18 mouse cellular contexts compared by ENCODE assay signal in the genomic region with DNA sequence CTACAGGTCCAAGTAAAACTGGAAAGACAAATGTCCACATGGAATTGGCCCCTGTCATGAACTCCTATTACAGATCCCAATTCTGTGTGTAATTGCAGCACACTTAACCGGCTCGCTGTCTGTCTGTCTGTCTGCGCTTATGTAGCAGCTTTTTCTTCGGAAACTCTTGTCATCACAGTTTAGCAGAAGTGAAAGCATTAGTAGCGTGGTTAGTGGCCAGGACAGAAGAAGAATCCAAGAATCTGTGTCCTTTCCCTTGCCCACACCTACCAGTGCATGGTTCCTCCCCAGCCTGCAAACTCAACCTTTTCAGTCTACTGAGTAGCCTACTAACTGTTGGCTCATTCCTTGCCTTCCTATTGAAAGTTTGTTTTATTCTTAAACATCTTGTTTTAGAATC.
DNase-seq lines count a peak whose midpoint lies in the region; ATAC-seq and TF ChIP-seq lines count a peak whose summit lies in the region.
"Had no signal": no experiment of that assay in that cellular context is flagged by ENCODE, and none has a peak within 500 bp of the region (broad histone marks: within the 10 kb centered on the region; RNA-seq: fewer than 3 reads in every experiment).

No protein-coding gene starts in this region.

- H3K27ac ChIP-seq in lung, embryonic 15.5 days = peak overlapping the region; percentile 93
- H3K27ac ChIP-seq in bone marrow macrophage, adult 2 months (ENCODE audit: insufficient read depth, low read depth, low read length) = peak overlapping the region; percentile 90
- H3K27ac ChIP-seq in forebrain, embryonic 15.5 days (replicated peaks) = no peak overlapping the region
- H3K27ac ChIP-seq: heart, embryonic 15.5 days; hindbrain, embryonic 13.5 days; neural tube, embryonic 12.5 days had no signal

- no peak for DNase-seq in lung, adult 2 months
- peak; percentile 55 for DNase-seq in induced T-regulatory cell, adult 2 months (ENCODE audit: low read depth)
- peak; percentile 43 to 52 for DNase-seq in monocyte, adult 2 months (ENCODE audit: low read depth in 1 of 2, low spot score in 2 of 2)
- DNase-seq in embryo, embryonic 10.5 days (ENCODE audit: low spot score) = no peak
- DNase-seq: cerebellum, postnatal 36 days; gastrocnemius, postnatal 25 days; right cerebral cortex, postnatal 4 days; thymus, postnatal 36 days had no signal

- no peak overlapping the region for H3K4me3 ChIP-seq in lung, embryonic 15.5 days
- no peak overlapping the region for H3K4me3 ChIP-seq in lung, adult 2 months (replicated peaks; ENCODE audit: extremely low read depth, low read depth, low read length)
- H3K4me3 ChIP-seq in bone marrow macrophage, adult 2 months (ENCODE audit: insufficient read depth, low read length) = no peak overlapping the region
- H3K4me3 ChIP-seq in forebrain, embryonic 15.5 days = no peak overlapping the region
- H3K4me3 ChIP-seq: embryonic facial prominence, embryonic 13.5 days; heart, embryonic 15.5 days; hindbrain, embryonic 13.5 days; neural tube, embryonic 12.5 days had no signal

- TF ChIP-seq CTCF in lung, adult 2 months (IDR thresholded peaks at IDR 0.05; ENCODE audit: insufficient read depth, low read length) = no peak
- no peak for TF ChIP-seq CTCF in bone marrow macrophage, adult 2 months (IDR thresholded peaks at IDR 0.05; ENCODE audit: low read depth, low read length)

- no peaks in the 10 kb centered on the region for H3K27me3 ChIP-seq in lung, embryonic 15.5 days
- H3K27me3 ChIP-seq in forebrain, embryonic 15.5 days = no peaks in the 10 kb centered on the region
- H3K27me3 ChIP-seq: embryonic facial prominence, embryonic 13.5 days; heart, embryonic 15.5 days; hindbrain, embryonic 13.5 days; neural tube, embryonic 12.5 days had no signal

- no peak for ATAC-seq in lung, embryonic 15.5 days (ENCODE audit: borderline replicate concordance, extremely low read depth, low FRiP score, low TSS enrichment)
- no peak for ATAC-seq in forebrain, embryonic 15.5 days (replicated peaks)
- ATAC-seq: activated CD4-positive, CD25-positive, alpha-beta regulatory T cell, adult 4 months; intestine, postnatal 0 days; midbrain, embryonic 16.5 days had no signal

- H3K4me1 ChIP-seq in lung, embryonic 15.5 days = peaks cover 22% of the 10 kb centered on the region
- H3K4me1 ChIP-seq in lung, adult 2 months (ENCODE audit: control insufficient read depth, insufficient read depth, low read length) = peaks cover 8% of the 10 kb centered on the region
- H3K4me1 ChIP-seq in bone marrow macrophage, adult 2 months (ENCODE audit: control insufficient read depth, insufficient read depth, low read length) = peaks cover 50% of the 10 kb centered on the region
- H3K4me1 ChIP-seq in forebrain, embryonic 15.5 days = no peaks in the 10 kb centered on the region
- H3K4me1 ChIP-seq: hindbrain, embryonic 13.5 days; neural tube, embryonic 12.5 days had no signal

- H3K4me2 ChIP-seq in lung, embryonic 15.5 days = no peak overlapping the region
- H3K4me2 ChIP-seq in forebrain, embryonic 15.5 days (replicated peaks) = no peak overlapping the region
- H3K4me2 ChIP-seq: embryonic facial prominence, embryonic 13.5 days; heart, embryonic 15.5 days; hindbrain, embryonic 13.5 days; neural tube, embryonic 12.5 days had no signal

- no peak overlapping the region for H3K9ac ChIP-seq in lung, embryonic 15.5 days
- no peak overlapping the region for H3K9ac ChIP-seq in forebrain, embryonic 15.5 days (replicated peaks)
- H3K9ac ChIP-seq: embryonic facial prominence, embryonic 13.5 days; heart, embryonic 15.5 days; hindbrain, embryonic 13.5 days; neural tube, embryonic 12.5 days had no signal

- 89% methylated on average over 5 of the region's 5 CpGs for WGBS in lung, embryonic 15.5 days
- 91% methylated on average over 5 of the region's 5 CpGs for WGBS in lung, adult 2 months
- 92% methylated on average over 5 of the region's 5 CpGs for WGBS in forebrain, embryonic 15.5 days

- H3K36me3 ChIP-seq in lung, embryonic 15.5 days = no peaks in the 10 kb centered on the region
- no peaks in the 10 kb centered on the region for H3K36me3 ChIP-seq in forebrain, embryonic 15.5 days
- H3K36me3 ChIP-seq: embryonic facial prominence, embryonic 13.5 days; heart, embryonic 15.5 days; hindbrain, embryonic 13.5 days; neural tube, embryonic 12.5 days had no signal

- H3K9me3 ChIP-seq in lung, embryonic 15.5 days = no peaks in the 10 kb centered on the region
- no peaks in the 10 kb centered on the region for H3K9me3 ChIP-seq in forebrain, embryonic 15.5 days
- H3K9me3 ChIP-seq: embryonic facial prominence, embryonic 13.5 days; heart, embryonic 15.5 days; hindbrain, embryonic 13.5 days; neural tube, embryonic 12.5 days had no signal

- no peak for TF ChIP-seq POLR2A in lung, adult 2 months (IDR thresholded peaks at IDR 0.05; ENCODE audit: borderline replicate concordance, extremely low read depth, low read depth, low read length)
- no peak for TF ChIP-seq POLR2A in bone marrow macrophage, adult 2 months (IDR thresholded peaks at IDR 0.05; ENCODE audit: borderline replicate concordance, low read depth, low read length)

Comparison
In these comparisons a context has a peak if more than half of its experiments do, and no peak if none do; other contexts are left out.
1. DNase-seq: peak in induced T-regulatory cell, adult 2 months (single experiment) and monocyte, adult 2 months (2 of 2); none in lung, adult 2 months (single experiment) and embryo, embryonic 10.5 days (single experiment).